Mouse (Mus musculus) C3H10T1/2 (cell line): ENCODE results near the gene Mroh9. TPM values are rescaled to one million over a fixed set of nuclear protein-coding genes. Genes with fewer than 3 reads are reported as not detected.

Experiments
- polyA plus RNA-seq, 2 experiments: library from polyadenylated mRNA; unstranded; fragments of >200 nt; fragmentation: generic; extraction: Trizol; gene quantifications; one replicate each; pipeline ENCODE4 v1.2.1; 2012; ENCODE audit warnings: missing spikeins in 2 of 2

Mroh9 gene
- under 1 TPM in 1 of 2 experiments, not detected in 1; 0.02 TPM for polyA plus RNA-seq

GRCm38 (mm10) chr1:163085570-163085969 lies at the start of gene Mroh9:
Gene Mroh9, minus strand, starts transcription at chr1:163085670.

GRCm38 (mm10) chr1:162984428-162984827 lies 101.0 kb downstream of the Mroh9 start, which contains the start of gene Fmo3:
Gene Fmo3, minus strand, starts transcription at chr1:162984528.

Other genes with a start within 250 kb of the Mroh9 start
- 1 to 10 TPM in 1 of 2 experiments, under 1 TPM in 1; 0.05 to 3.7 TPM for gene Fmo1, start 219.1 kb downstream of the Mroh9 start, polyA plus RNA-seq
- under 1 TPM in 1 of 2 experiments, not detected in 1; 0.07 TPM for gene Fmo2, start 186.9 kb downstream of the Mroh9 start, polyA plus RNA-seq
- under 1 TPM in 1 of 2 experiments, not detected in 1; 0.06 TPM for gene Fmo6, start 148.2 kb downstream of the Mroh9 start, polyA plus RNA-seq
- under 1 TPM in 1 of 2 experiments, not detected in 1; 0.04 TPM for gene Fmo3, start 101.1 kb downstream of the Mroh9 start, polyA plus RNA-seq
- gene Prrx1, start 228.0 kb upstream of the Mroh9 start, polyA plus RNA-seq = 10 to 100 TPM; 16.4 to 84.9 TPM